Mouse (Mus musculus) neural tube, embryonic 14.5 days (tissue): ENCODE results near the gene Tmem185b. TPM values are rescaled to one million over a fixed set of nuclear protein-coding genes. Genes with fewer than 3 reads are reported as not detected.

Experiments
- ATAC-seq: fragments of 200-750 bp; cut with Nextera tagmentation; 2 replicates; pipeline ENCODE4 v1.8.0; 2017; ENCODE audit warnings: low read depth, mild to moderate bottlenecking, moderate TSS enrichment, moderate library complexity
- H3K27ac ChIP-seq: fragments of 300-500 bp; sonication (generic); 2 replicates; pipeline ENCODE4 v1.5.1; 2014; ENCODE audit warnings: low read depth, mild to moderate bottlenecking, control low read depth, low read length, moderate library complexity, mixed read lengths
- H3K27me3 ChIP-seq: fragments of 300-500 bp; sonication (generic); 2 replicates; pipeline ENCODE4 v1.6.1; 2014; ENCODE audit warnings: low read length; ENCODE audit not compliant: control insufficient read depth, insufficient read depth
- H3K36me3 ChIP-seq: fragments of 300-500 bp; sonication (generic); 2 replicates; pipeline ENCODE4 v1.6.1; 2014; ENCODE audit warnings: low read length, mixed read lengths; ENCODE audit not compliant: control insufficient read depth, insufficient read depth
- H3K4me1 ChIP-seq: fragments of 300-500 bp; sonication (generic); 2 replicates; pipeline ENCODE4 v1.6.1; 2014; ENCODE audit warnings: low read length; ENCODE audit not compliant: control insufficient read depth, insufficient read depth
- H3K4me2 ChIP-seq: fragments of 300-500 bp; sonication (generic); 2 replicates; pipeline ENCODE4 v1.6.1; 2014; ENCODE audit warnings: mild to moderate bottlenecking, low read depth, low read length, control low read depth
- H3K4me3 ChIP-seq: fragments of 300-500 bp; sonication (generic); 2 replicates; pipeline ENCODE4 v1.5.1; 2014; ENCODE audit warnings: low read depth, low read length, control low read depth, mixed read lengths
- H3K9ac ChIP-seq: fragments of 300-500 bp; sonication (generic); replicated peaks from 2 replicates; pipeline ENCODE4 v1.6.1; 2014; ENCODE audit warnings: low read depth, mild to moderate bottlenecking, control low read depth, low read length, mixed read lengths
- H3K9me3 ChIP-seq: fragments of 300-500 bp; sonication (generic); 2 replicates; pipeline ENCODE4 v1.6.1; 2016; ENCODE audit warnings: low read length; ENCODE audit not compliant: control insufficient read depth
- WGBS: fragments of 180-500 bp; shearing (Covaris S2); extraction: QIAGEN DNeasy Blood & Tissue Kit; methylation state at CpG from one replicate; pipeline ENCODE4 v1.1.7; 2014; 5-methylcytosine and 5-hydroxymethylcytosine counted together
- polyA plus RNA-seq: library from polyadenylated mRNA; unstranded; fragments of >200 nt; fragmentation: Nextera tagmentation; extraction: Ambion mirVana; gene quantifications from 2 replicates; pipeline ENCODE4 v1.2.1, GENCODE M21; 2014

Tmem185b gene
- 15.2 and 20.7 TPM in 2 replicates for polyA plus RNA-seq

GRCm38 (mm10) chr1:119525689-119526591 lies at the start of gene Tmem185b:
TSS of gene Tmem185b (plus strand) at chr1:119526160.
- no peaks in the 10 kb centered on the region for H3K9me3 ChIP-seq
- peak within 1 kb of the TSS; percentile 62 for H3K4me3 ChIP-seq
- H3K27ac ChIP-seq = peak within 1 kb of the TSS; percentile 82
- H3K9ac ChIP-seq = peak within 1 kb of the TSS; percentile 79
- H3K36me3 ChIP-seq = no peaks in the 10 kb centered on the region
- no peaks in the 10 kb centered on the region for H3K27me3 ChIP-seq
- peak; percentile 97 for ATAC-seq
- peak within 1 kb of the TSS; percentile 74 for H3K4me2 ChIP-seq
- WGBS = 1% methylated on average over 71 of the region's 82 CpGs
- H3K4me1 ChIP-seq = peaks cover 18% of the 10 kb centered on the region

GRCm38 (mm10) chr1:119476905-119477353 lies 49.0 kb upstream of the Tmem185b start:
- Histone ChIP-seq H3K27ac (no peak overlapping the region), H3K4me2 (no peak overlapping the region), H3K27me3 (no peaks in the 10 kb centered on the region), H3K4me1 (no peaks in the 10 kb centered on the region), H3K9ac (no peak overlapping the region), H3K4me3 (no peak overlapping the region), H3K36me3 (no peaks in the 10 kb centered on the region; the same call in 1 of the 2 replicates), H3K9me3 (no peaks in the 10 kb centered on the region)
- no peak for ATAC-seq
- 86% methylated on average over 7 of the region's 7 CpGs for WGBS

GRCm38 (mm10) chr1:119479641-119480040 lies 46.3 kb upstream of the Tmem185b start:
- H3K9ac ChIP-seq = no peak overlapping the region
- no peaks in the 10 kb centered on the region for H3K27me3 ChIP-seq
- no peaks in the 10 kb centered on the region; the same call in 1 of the 2 replicates for H3K36me3 ChIP-seq
- H3K4me2 ChIP-seq = no peak overlapping the region
- H3K4me3 ChIP-seq = no peak overlapping the region
- H3K4me1 ChIP-seq = no peaks in the 10 kb centered on the region
- no peak for ATAC-seq
- 88% methylated on average over 4 of the region's 4 CpGs for WGBS
- H3K9me3 ChIP-seq = no peaks in the 10 kb centered on the region
- H3K27ac ChIP-seq = no peak overlapping the region

GRCm38 (mm10) chr1:119480678-119481077 lies 45.3 kb upstream of the Tmem185b start:
- no peak overlapping the region for H3K4me3 ChIP-seq
- H3K4me2 ChIP-seq = no peak overlapping the region
- no peak overlapping the region for H3K9ac ChIP-seq
- no peak for ATAC-seq
- 88% methylated on average over 8 of the region's 8 CpGs for WGBS
- no peak overlapping the region for H3K27ac ChIP-seq
- no peaks in the 10 kb centered on the region for H3K4me1 ChIP-seq
- H3K27me3 ChIP-seq = no peaks in the 10 kb centered on the region
- no peaks in the 10 kb centered on the region for H3K36me3 ChIP-seq
- H3K9me3 ChIP-seq = no peaks in the 10 kb centered on the region

- no peak overlapping the region for H3K4me3 ChIP-seq
- no peaks in the 10 kb centered on the region for H3K9me3 ChIP-seq
- 97% methylated on average over 7 of the region's 7 CpGs for WGBS
- H3K4me1 ChIP-seq = no peaks in the 10 kb centered on the region
- no peaks in the 10 kb centered on the region for H3K36me3 ChIP-seq
- H3K4me2 ChIP-seq = no peak overlapping the region
- H3K27ac ChIP-seq = no peak overlapping the region
- no peaks in the 10 kb centered on the region for H3K27me3 ChIP-seq
- H3K9ac ChIP-seq = no peak overlapping the region
- no peak for ATAC-seq
Observed at GRCm38 (mm10) chr1:119481205-119481932, 44.6 kb upstream of the Tmem185b start.

- Histone ChIP-seq H3K9ac (no peak overlapping the region), H3K36me3 (no peaks in the 10 kb centered on the region), H3K4me1 (peaks cover 8% of the 10 kb centered on the region; the same call in 1 of the 2 replicates), H3K27me3 (no peaks in the 10 kb centered on the region), H3K9me3 (no peaks in the 10 kb centered on the region), H3K4me2 (no peak overlapping the region), H3K4me3 (no peak overlapping the region), H3K27ac (no peak overlapping the region)
- 64% methylated on average over 3 of the region's 3 CpGs for WGBS
- no peak for ATAC-seq
Observed at GRCm38 (mm10) chr1:119482891-119483290, 43.1 kb upstream of the Tmem185b start.

GRCm38 (mm10) chr1:119484457-119484856 lies 41.5 kb upstream of the Tmem185b start:
- Histone ChIP-seq H3K9ac (no peak overlapping the region), H3K36me3 (no peaks in the 10 kb centered on the region), H3K4me3 (no peak overlapping the region), H3K27ac (no peak overlapping the region), H3K9me3 (no peaks in the 10 kb centered on the region), H3K4me2 (no peak overlapping the region), H3K4me1 (peaks cover 8% of the 10 kb centered on the region; the same call in 1 of the 2 replicates), H3K27me3 (no peaks in the 10 kb centered on the region)
- ATAC-seq = 0 out of 2 replicates have a peak, but pooled peaks have one; percentile 28
- WGBS = 63% methylated on average over 3 of the region's 3 CpGs

GRCm38 (mm10) chr1:119485825-119486224 lies 40.1 kb upstream of the Tmem185b start:
- WGBS = 23% methylated on average over 2 of the region's 2 CpGs
- H3K4me1 ChIP-seq = peaks cover 8% of the 10 kb centered on the region; the same call in 1 of the 2 replicates
- no peak for ATAC-seq
- no peak overlapping the region for H3K4me2 ChIP-seq
- H3K9ac ChIP-seq = no peak overlapping the region
- no peak overlapping the region for H3K4me3 ChIP-seq
- H3K36me3 ChIP-seq = no peaks in the 10 kb centered on the region
- no peaks in the 10 kb centered on the region for H3K9me3 ChIP-seq
- no peaks in the 10 kb centered on the region for H3K27me3 ChIP-seq
- H3K27ac ChIP-seq = no peak overlapping the region
